Comparison of ENCODE assay signal across 8 mouse cellular contexts in genomic region chr11:57582818-57583635, GRCm38 (mm10).
DNase-seq lines count a peak whose midpoint lies in the region; ATAC-seq and TF ChIP-seq lines count a peak whose summit lies in the region.

No protein-coding gene starts in this region.

- no peak overlapping the region for H3K4me2 ChIP-seq in midbrain, embryonic 15.5 days

- ATAC-seq in midbrain, embryonic 15.5 days (replicated peaks): peak; percentile 83

- peak overlapping the region; percentile 42; the same call in 1 of the 2 replicates for H3K9ac ChIP-seq in ES-E14 (ENCODE audit: insufficient read depth, low read depth, low read length, poor library complexity, severe bottlenecking)
- no peak overlapping the region for H3K9ac ChIP-seq in midbrain, embryonic 15.5 days

- DNase-seq in ES-E14 (ENCODE audit: low read depth, low spot score): peak; percentile 51
- peak; percentile 43 for DNase-seq in brain, adult 2 months (ENCODE audit: low read depth, low spot score)
- peak; percentile 70 for DNase-seq in hindbrain, embryonic 10.5 days (ENCODE audit: low spot score)
- DNase-seq in ovary, postnatal 10 days (ENCODE audit: low spot score): no peak
- DNase-seq in urinary bladder, adult 2 months (ENCODE audit: low spot score): no peak
- DNase-seq in gastrocnemius, adult 18-20 months (ENCODE audit: low spot score): no peak
- DNase-seq in lung, postnatal 4 days: no peak

- 17% methylated on average over 10 of the region's 10 CpGs for WGBS in hindbrain, embryonic 10.5 days
- 9% methylated on average over 10 of the region's 10 CpGs for WGBS in midbrain, embryonic 15.5 days

- H3K27me3 ChIP-seq in hindbrain, embryonic 10.5 days (ENCODE audit: insufficient read depth, poor library complexity, severe bottlenecking): no peaks in the 10 kb centered on the region
- no peaks in the 10 kb centered on the region for H3K27me3 ChIP-seq in midbrain, embryonic 15.5 days (replicated peaks)

- H3K9me3 ChIP-seq in ES-E14 (ENCODE audit: control insufficient read depth, insufficient read depth, low read depth, low read length): no peaks in the 10 kb centered on the region
- H3K9me3 ChIP-seq in hindbrain, embryonic 10.5 days: no peaks in the 10 kb centered on the region
- H3K9me3 ChIP-seq in midbrain, embryonic 15.5 days: no peaks in the 10 kb centered on the region

- H3K4me3 ChIP-seq in ES-E14 (ENCODE audit: insufficient read depth in 1 of 2, low read depth in 1 of 2, low read length in 2 of 2, poor library complexity in 1 of 2, severe bottlenecking in 1 of 2): no peak overlapping the region
- peak overlapping the region; percentile 16 for H3K4me3 ChIP-seq in hindbrain, embryonic 10.5 days
- no peak overlapping the region for H3K4me3 ChIP-seq in midbrain, embryonic 15.5 days

- H3K27ac ChIP-seq in ES-E14 (ENCODE audit: insufficient read depth, low read depth, low read length, poor library complexity, severe bottlenecking): peak overlapping the region; percentile 82
- peak overlapping the region; percentile 89 for H3K27ac ChIP-seq in hindbrain, embryonic 10.5 days
- H3K27ac ChIP-seq in midbrain, embryonic 15.5 days: peak overlapping the region; percentile 59

- no peaks in the 10 kb centered on the region for H3K36me3 ChIP-seq in ES-E14 (ENCODE audit: control insufficient read depth, insufficient read depth, low read length, poor library complexity, severe bottlenecking)
- H3K36me3 ChIP-seq in hindbrain, embryonic 10.5 days: no peaks in the 10 kb centered on the region
- no peaks in the 10 kb centered on the region for H3K36me3 ChIP-seq in midbrain, embryonic 15.5 days (replicated peaks)

- in situ Hi-C loops in ES-E14 (cut with MboI; ENCODE audit: low sequenced_read_pairs in 2 of 2, unreplicated experiment in 2 of 2): no loop called here

- H3K4me1 ChIP-seq in ES-E14 (ENCODE audit: control insufficient read depth in 2 of 2, insufficient read depth in 2 of 2, low read length in 2 of 2, poor library complexity in 1 of 2): peaks cover 9 to 11% of the 10 kb centered on the region in 2 experiments; a peak in 2 of 4 replicates
- H3K4me1 ChIP-seq in hindbrain, embryonic 10.5 days (replicated peaks): peaks cover 33% of the 10 kb centered on the region
- peaks cover 34% of the 10 kb centered on the region for H3K4me1 ChIP-seq in midbrain, embryonic 15.5 days

TF ChIP-seq in ES-E14, 5 proteins besides CTCF, POLR2A, EP300 and RAD21:
- TF ChIP-seq HCFC1 (IDR thresholded peaks at IDR 0.05; ENCODE audit: borderline replicate concordance, insufficient read depth, low read length) (no peak), ZNF384 (IDR thresholded peaks at IDR 0.05; ENCODE audit: low read depth, low read length) (no peak), MAFK (IDR thresholded peaks at IDR 0.05; ENCODE audit: insufficient read depth, low read depth, low read length) (no peak), CHD2 (IDR thresholded peaks at IDR 0.05; ENCODE audit: low read depth, low read length) (no peak), ZC3H11A (IDR thresholded peaks at IDR 0.05; ENCODE audit: borderline replicate concordance, low read depth, low read length) (no peak)

Comparison
In these comparisons a context has a peak if more than half of its experiments do, and no peak if none do; other contexts are left out.
1. DNase-seq: peak in ES-E14 (single experiment), brain, adult 2 months (single experiment) and hindbrain, embryonic 10.5 days (single experiment); none in ovary, postnatal 10 days (single experiment), urinary bladder, adult 2 months (single experiment), gastrocnemius, adult 18-20 months (single experiment) and lung, postnatal 4 days (0 of 2).
2. Peak in every context shown above with its lines, with median percentiles within 50 percentile points of each other: H3K27ac ChIP-seq.